11 mouse cellular contexts compared by ENCODE assay signal in the genomic region with DNA sequence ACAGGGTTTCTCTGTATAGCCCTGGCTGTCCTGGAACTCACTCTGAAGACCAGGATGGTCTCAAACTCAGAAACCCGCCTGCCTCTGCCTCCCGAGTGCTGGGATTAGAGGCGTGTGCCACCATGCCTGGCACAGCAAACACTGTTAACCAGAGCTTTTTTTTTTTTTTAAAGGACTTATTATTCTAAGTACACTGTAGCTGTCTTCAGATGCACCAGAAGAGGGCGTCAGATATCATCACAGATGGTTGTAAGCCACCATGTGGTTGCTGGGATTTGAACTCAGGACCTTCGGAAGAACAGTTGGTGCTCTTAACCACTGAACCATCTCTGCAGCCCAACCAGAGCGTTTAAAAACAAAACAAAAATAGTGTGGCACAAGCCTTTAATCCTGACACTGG. TPM values are rescaled to one million over a fixed set of nuclear protein-coding genes. Genes with fewer than 3 reads are reported as not detected.
"Had no signal": no experiment of that assay in that cellular context is flagged by ENCODE, and none has a peak within 500 bp of the region (broad histone marks: within the 10 kb centered on the region; RNA-seq: fewer than 3 reads in every experiment).

No protein-coding gene starts in this region.

RNA-seq across cellular contexts. Expression of a gene that starts 7.9 kb away (rescaled TPM):
- total RNA-seq: megakaryocyte, adult 5-6 weeks; megakaryocyte-erythroid progenitor cell, adult 5-6 weeks had no signal
- polyA plus RNA-seq: lung, embryonic 14.5 days; midbrain, embryonic 10.5 days; midbrain, embryonic 12.5 days; midbrain, embryonic 14.5 days; midbrain, embryonic 16.5 days; neural tube, embryonic 11.5 days; neural tube, embryonic 13.5 days; stomach, embryonic 14.5 days; urinary bladder, adult 2 months had no signal

RNA-seq across cellular contexts. Expression of a gene that starts 28.3 kb away (rescaled TPM):
- total RNA-seq: megakaryocyte, adult 5-6 weeks; megakaryocyte-erythroid progenitor cell, adult 5-6 weeks had no signal
